Mouse (Mus musculus): ENCODE data around the gene Lmx1b.

DNA sequence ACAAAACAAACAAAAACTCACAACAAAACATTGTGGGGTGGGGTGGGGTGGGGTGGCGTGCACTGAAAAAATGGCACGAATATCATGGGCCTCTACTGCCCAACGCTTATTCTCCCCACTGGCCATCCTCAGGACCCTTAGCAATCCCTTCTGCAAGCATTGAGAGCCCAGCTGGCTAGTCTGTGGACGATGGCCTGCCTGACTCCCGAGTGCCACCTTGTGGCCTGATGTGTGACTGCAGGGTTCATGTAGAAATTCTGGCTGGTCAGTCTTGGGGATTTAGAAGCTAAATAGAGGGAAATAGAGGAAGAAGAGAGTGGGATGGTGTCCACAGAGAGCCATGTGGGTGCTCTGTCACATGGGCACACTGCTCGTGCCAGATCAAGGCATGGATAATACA lies 82.1 kb downstream of the Lmx1b start:
- peak; percentile 96 for TF ChIP-seq CTCF (IDR thresholded peaks at IDR 0.05; ENCODE audit: extremely low read depth, insufficient read depth, insufficient read length, insufficient replicate concordance)
- no peak for TF ChIP-seq POLR2A (IDR thresholded peaks at IDR 0.05; ENCODE audit: low read depth, low read length)
